Mouse (Mus musculus) lung, adult 2 months (tissue): Measurements from ENCODE around the gene Mfn2. TPM values are rescaled to one million over a fixed set of nuclear protein-coding genes. Genes with fewer than 3 reads are reported as not detected.

ENCODE experiments used
- DNase-seq: peaks from one replicate; pipeline ENCODE4 v3.0.0; 2022
- H3K4me1 ChIP-seq: fragments of 200-500 bp; 2 replicates; pipeline ENCODE4 v1.6.1; 2011; ENCODE audit warnings: low read length; ENCODE audit not compliant: control insufficient read depth, insufficient read depth
- H3K4me3 ChIP-seq: fragments of 200-500 bp; replicated peaks from 2 replicates; pipeline ENCODE3; 2011; ENCODE audit warnings: low read depth, mild to moderate bottlenecking, control low read depth, low read length; ENCODE audit errors: extremely low read depth
- CTCF ChIP-seq: fragments of 200-500 bp; IDR thresholded peaks from 2 replicates; pipeline ENCODE4 v1.5.1; 2011; ENCODE audit warnings: mild to moderate bottlenecking, low read length, control low read depth; ENCODE audit not compliant: insufficient read depth
- POLR2A ChIP-seq: fragments of 200-500 bp; IDR thresholded peaks from 2 replicates; pipeline ENCODE4 v1.6.1; 2011; ENCODE audit warnings: low read depth, mild to moderate bottlenecking, control low read depth, low read length, borderline replicate concordance; ENCODE audit errors: extremely low read depth
- WGBS: fragments of 180-500 bp; shearing (Covaris S2); methylation state at CpG from one replicate; pipeline ENCODE4 v1.1.7; 2018; 5-methylcytosine and 5-hydroxymethylcytosine counted together
- polyA plus RNA-seq: library from polyadenylated mRNA; depleted of rRNA; stranded (reverse); fragments of >200 nt; gene quantifications from 2 replicates; pipeline ENCODE4 v1.2.3, GENCODE M21; 2012

Gene Mfn2
- polyA plus RNA-seq, 1 experiment, result 52.2 TPM

GRCm38 (mm10) chr4:147918459-147919121 lies 14.1 kb upstream of the Mfn2 start:
- H3K4me3 ChIP-seq, result no peak overlapping the region
- WGBS, result 59% methylated on average over 7 of the region's 7 CpGs
- DNase-seq, result peak; percentile 25
- TF ChIP-seq POLR2A, result no peak
- peak; percentile 21; the same call in 1 of the 2 replicates for TF ChIP-seq CTCF
- no peaks in the 10 kb centered on the region for H3K4me1 ChIP-seq

- WGBS, result 78% methylated on average over 5 of the region's 5 CpGs
- peaks cover 4% of the 10 kb centered on the region; the same call in 1 of the 2 replicates for H3K4me1 ChIP-seq
- H3K4me3 ChIP-seq, result no peak overlapping the region
- no peak for DNase-seq
- TF ChIP-seq CTCF (no peak), POLR2A (no peak)
Observed at GRCm38 (mm10) chr4:147909486-147909885, 5.0 kb upstream of the Mfn2 start.

GRCm38 (mm10) chr4:147906230-147906629 lies 1.7 kb upstream of the Mfn2 start:
- DNase-seq, result no peak
- Histone ChIP-seq H3K4me1 (peaks cover 11% of the 10 kb centered on the region), H3K4me3 (no peak overlapping the region)
- TF ChIP-seq CTCF, result no peak
- no peak for TF ChIP-seq POLR2A
- WGBS, result 71% methylated on average over 5 of the region's 5 CpGs

- no peak for DNase-seq
- Histone ChIP-seq H3K4me1 (peaks cover 11% of the 10 kb centered on the region), H3K4me3 (peak overlapping the region; percentile 98)
- no peak for TF ChIP-seq CTCF
- TF ChIP-seq POLR2A, result no peak; the same call in 1 of the 2 replicates
- whole genome bisulfite sequencing, result 1% methylated on average over 8 of the region's 8 CpGs
Observed at GRCm38 (mm10) chr4:147905090-147905659, 671 bp upstream of the Mfn2 start.

GRCm38 (mm10) chr4:147903601-147904000 lies 903 bp downstream of the Mfn2 start:
- WGBS, result 48% methylated on average over 3 of the region's 3 CpGs
- DNase-seq, result no peak
- H3K4me1 ChIP-seq, result peaks cover 11% of the 10 kb centered on the region
- TF ChIP-seq POLR2A (no peak), CTCF (no peak)
- H3K4me3 ChIP-seq, result peak overlapping the region; percentile 63

GRCm38 (mm10) chr4:147902906-147903500 lies 1.5 kb downstream of the Mfn2 start:
- 88% methylated on average over 12 of the region's 12 CpGs for WGBS
- DNase-seq, result no peak
- H3K4me3 ChIP-seq, result no peak overlapping the region
- H3K4me1 ChIP-seq, result peaks cover 11% of the 10 kb centered on the region
- TF ChIP-seq CTCF (no peak), POLR2A (no peak)

- no peak for TF ChIP-seq CTCF
- TF ChIP-seq POLR2A, result no peak
- no peak for DNase-seq
- Histone ChIP-seq H3K4me1 (peaks cover 11% of the 10 kb centered on the region), H3K4me3 (no peak overlapping the region)
- 70% methylated on average over 7 of the region's 7 CpGs for WGBS
Observed at GRCm38 (mm10) chr4:147900452-147900851, 4.1 kb downstream of the Mfn2 start.

- WGBS, result 89% methylated on average over 3 of the region's 3 CpGs
- Histone ChIP-seq H3K4me3 (no peak overlapping the region), H3K4me1 (no peaks in the 10 kb centered on the region; the same call in 1 of the 2 replicates)
- no peak for DNase-seq
- no peak for TF ChIP-seq POLR2A
- TF ChIP-seq CTCF, result no peak
Observed at GRCm38 (mm10) chr4:147897348-147897747, 7.2 kb downstream of the Mfn2 start.

GRCm38 (mm10) chr4:147896411-147896810 lies 8.1 kb downstream of the Mfn2 start:
- TF ChIP-seq POLR2A, result no peak
- no peak for TF ChIP-seq CTCF
- no peak for DNase-seq
- H3K4me3 ChIP-seq, result no peak overlapping the region
- H3K4me1 ChIP-seq, result no peaks in the 10 kb centered on the region; the same call in 1 of the 2 replicates
- 32% methylated on average over 1 of the region's 1 CpGs for WGBS

- 81% methylated on average over 4 of the region's 4 CpGs for WGBS
- Histone ChIP-seq H3K4me3 (no peak overlapping the region), H3K4me1 (no peaks in the 10 kb centered on the region; the same call in 1 of the 2 replicates)
- no peak for TF ChIP-seq CTCF
- TF ChIP-seq POLR2A, result no peak
- DNase-seq, result no peak
Observed at GRCm38 (mm10) chr4:147895815-147896330, 8.6 kb downstream of the Mfn2 start.
